Mouse (Mus musculus) bone marrow macrophage, adult 2 months (primary cell): ENCODE data around the gene Unc5a.

ENCODE experiments used
- CTCF ChIP-seq: IDR thresholded peaks from 2 replicates; pipeline ENCODE4 v1.5.1; 2012; ENCODE audit warnings: low read depth, mild to moderate bottlenecking, low read length, moderate library complexity
- POLR2A ChIP-seq: IDR thresholded peaks from 2 replicates; pipeline ENCODE4 v1.6.1; 2012; ENCODE audit warnings: mild to moderate bottlenecking, low read depth, low read length, borderline replicate concordance

- no peak for TF ChIP-seq CTCF
- TF ChIP-seq POLR2A: no peak
Observed at GRCm38 (mm10) chr13:54969513-54969912, 20.3 kb downstream of the Unc5a start.
